Mouse (Mus musculus) intestine, embryonic 14.5 days (tissue): Measurements from ENCODE around the gene Olfr623. TPM values are rescaled to one million over a fixed set of nuclear protein-coding genes. Genes with fewer than 3 reads are reported as not detected.

Source experiments
- ATAC-seq: fragments of 200-750 bp; cut with Nextera tagmentation; replicated peaks from 2 replicates; pipeline ENCODE4 v1.8.0; 2017; ENCODE audit warnings: low read depth, moderate number of reproducible peaks, moderate TSS enrichment, moderate library complexity; ENCODE audit not compliant: low FRiP score, low TSS enrichment
- DNase-seq: peaks from one replicate; pipeline ENCODE4 v3.0.0-alpha.2; 2018; ENCODE audit warnings: low spot score
- H3K27ac ChIP-seq: fragments of 300-500 bp; sonication (generic); 2 replicates; pipeline ENCODE4 v1.5.1; 2014; ENCODE audit warnings: low read depth, mild to moderate bottlenecking, control low read depth
- H3K27me3 ChIP-seq: fragments of 300-500 bp; sonication (generic); replicated peaks from 2 replicates; pipeline ENCODE4 v1.6.1; 2014; ENCODE audit warnings: low read length, control low read depth; ENCODE audit not compliant: control insufficient read depth, insufficient read depth
- H3K36me3 ChIP-seq: fragments of 300-500 bp; sonication (generic); 2 replicates; pipeline ENCODE4 v1.6.1; 2014; ENCODE audit warnings: low read length, control low read depth; ENCODE audit not compliant: control insufficient read depth, insufficient read depth
- H3K4me1 ChIP-seq: fragments of 300-500 bp; sonication (generic); replicated peaks from 2 replicates; pipeline ENCODE4 v1.6.1; 2014; ENCODE audit warnings: low read length, control low read depth, mixed read lengths; ENCODE audit not compliant: control insufficient read depth, insufficient read depth
- H3K4me2 ChIP-seq: fragments of 300-500 bp; sonication (generic); 2 replicates; pipeline ENCODE4 v1.6.1; 2014; ENCODE audit warnings: low read length
- H3K4me3 ChIP-seq: fragments of 300-500 bp; sonication (generic); 2 replicates; pipeline ENCODE4 v1.5.1; 2014; ENCODE audit warnings: low read depth, low read length, control low read depth, mixed read lengths
- H3K9ac ChIP-seq: fragments of 300-500 bp; sonication (generic); 2 replicates; pipeline ENCODE4 v1.6.1; 2014; ENCODE audit warnings: mild to moderate bottlenecking, low read length
- H3K9me3 ChIP-seq: fragments of 300-500 bp; sonication (generic); 2 replicates; pipeline ENCODE4 v1.6.1; 2016; ENCODE audit warnings: low read length, control low read depth; ENCODE audit not compliant: control insufficient read depth
- WGBS: fragments of 180-500 bp; shearing (Covaris S2); extraction: QIAGEN DNeasy Blood & Tissue Kit; methylation state at CpG from one replicate; pipeline ENCODE4 v1.1.7; 2014; 5-methylcytosine and 5-hydroxymethylcytosine counted together
- polyA plus RNA-seq: library from polyadenylated mRNA; unstranded; fragments of >200 nt; fragmentation: Nextera tagmentation; extraction: Ambion mirVana; gene quantifications from 2 replicates; pipeline ENCODE4 v1.2.1, GENCODE M21; 2014

Gene Olfr623
- not detected in 2 replicates for polyA plus RNA-seq

DNA sequence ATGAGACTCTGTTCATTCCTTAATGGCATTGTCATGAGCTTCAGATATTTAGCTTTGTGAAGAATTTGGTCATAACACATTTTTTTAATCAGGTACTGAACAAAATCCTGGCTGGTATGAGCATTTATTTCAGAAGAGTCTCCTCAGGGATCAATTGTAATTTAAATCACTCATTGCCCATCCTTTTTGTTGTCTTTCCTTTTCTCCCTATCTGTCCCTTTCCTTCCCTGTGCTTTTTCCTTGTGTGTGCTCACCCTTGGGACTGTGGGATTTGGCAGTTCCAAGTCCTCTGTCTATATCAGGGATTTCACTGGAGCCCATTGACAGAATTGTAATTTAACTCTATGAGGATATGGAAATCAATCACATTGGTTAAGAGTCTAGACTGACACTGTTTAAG is at the start of gene Olfr623:
Gene Olfr623 (minus strand): TSS at position 101 of the 400 bp plus-strand sequence.
- H3K27ac ChIP-seq: no peak within 1 kb of the TSS
- no peaks in the 10 kb centered on the region for H3K27me3 ChIP-seq
- DNase-seq: no peak
- ATAC-seq: no peak
- H3K4me1 ChIP-seq: no peaks in the 10 kb centered on the region
- no peak within 1 kb of the TSS for H3K4me2 ChIP-seq
- no peaks in the 10 kb centered on the region for H3K36me3 ChIP-seq
- no peaks in the 10 kb centered on the region for H3K9me3 ChIP-seq
- H3K9ac ChIP-seq: no peak within 1 kb of the TSS
- H3K4me3 ChIP-seq: no peak within 1 kb of the TSS

DNA sequence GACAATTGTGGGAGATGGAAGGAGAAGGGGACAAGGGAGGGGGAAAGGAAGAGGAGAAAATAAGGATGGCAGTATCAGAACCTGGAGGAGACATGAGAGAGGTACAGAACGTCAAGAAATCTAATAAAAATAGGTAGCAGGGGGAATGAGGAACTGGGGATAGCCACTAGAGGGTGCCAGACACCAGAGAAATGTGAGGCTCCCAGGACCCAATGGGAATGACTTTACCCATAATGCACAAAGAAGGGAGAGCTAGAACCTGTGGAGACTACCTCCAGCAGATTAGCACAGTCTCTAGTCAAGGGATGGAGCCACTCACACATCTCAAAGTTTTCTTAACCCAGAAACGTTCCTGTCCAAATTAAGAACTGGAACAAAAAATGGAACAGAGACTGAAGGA is 48.5 kb upstream of the Olfr623 start:
- no peaks in the 10 kb centered on the region for H3K27me3 ChIP-seq
- no peak overlapping the region for H3K4me3 ChIP-seq
- DNase-seq: no peak
- H3K4me2 ChIP-seq: no peak overlapping the region
- no peak overlapping the region for H3K27ac ChIP-seq
- H3K9me3 ChIP-seq: no peaks in the 10 kb centered on the region
- WGBS: 44% methylated on average over 2 of the region's 2 CpGs
- H3K9ac ChIP-seq: no peak overlapping the region
- H3K36me3 ChIP-seq: no peaks in the 10 kb centered on the region
- H3K4me1 ChIP-seq: no peaks in the 10 kb centered on the region
- no peak for ATAC-seq

DNA sequence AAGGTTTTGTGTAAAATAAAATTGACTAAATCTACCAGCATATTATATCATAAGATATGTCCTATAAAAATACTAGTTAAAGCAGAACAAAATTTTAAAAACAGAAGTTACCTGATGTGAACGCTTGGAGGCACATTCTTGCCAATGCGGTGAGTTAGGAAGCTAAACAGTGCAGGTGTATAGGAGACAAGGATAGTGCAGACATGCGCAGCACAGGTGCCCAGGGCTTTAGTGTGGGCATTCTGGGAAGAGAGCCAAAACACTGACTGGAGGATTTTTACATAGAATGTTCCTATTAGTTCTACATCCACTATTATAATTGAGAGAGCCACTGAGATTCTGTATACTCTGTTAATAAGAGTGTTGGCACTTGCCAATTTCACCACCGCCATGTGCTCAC is 36.0 kb upstream of the Olfr623 start:
- Histone ChIP-seq H3K36me3 (no peaks in the 10 kb centered on the region), H3K27ac (no peak overlapping the region), H3K27me3 (no peaks in the 10 kb centered on the region), H3K4me3 (no peak overlapping the region), H3K9me3 (no peaks in the 10 kb centered on the region), H3K4me2 (no peak overlapping the region), H3K9ac (no peak overlapping the region), H3K4me1 (no peaks in the 10 kb centered on the region)
- WGBS: 87% methylated on average over 4 of the region's 4 CpGs
- DNase-seq: no peak
- ATAC-seq: no peak

DNA sequence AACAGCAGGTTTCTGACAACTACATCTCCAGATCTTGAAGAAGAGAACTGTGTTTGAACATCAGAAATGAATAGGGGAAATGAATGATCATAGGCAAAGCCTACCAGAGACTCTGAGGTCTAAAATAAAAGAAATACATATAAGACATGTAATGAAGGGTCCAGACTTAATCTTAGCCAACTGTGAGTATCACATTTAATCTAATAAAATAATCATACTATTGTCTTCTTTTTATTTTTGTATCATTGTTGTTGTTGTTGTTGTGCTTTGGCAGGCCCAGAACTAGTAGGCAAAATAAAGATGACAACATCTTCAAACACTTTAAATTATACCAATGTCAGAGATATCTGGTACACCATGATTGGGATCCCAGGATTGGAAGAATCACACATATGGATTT is 18.9 kb upstream of the Olfr623 start, which contains the start of gene Olfr625-ps1:
Gene Olfr625-ps1 (plus strand): TSS at position 301 of the 400 bp plus-strand sequence.
- H3K27me3 ChIP-seq: no peaks in the 10 kb centered on the region
- no peaks in the 10 kb centered on the region for H3K4me1 ChIP-seq
- no peak within 1 kb of the TSS for H3K4me2 ChIP-seq
- H3K9ac ChIP-seq: no peak within 1 kb of the TSS
- H3K36me3 ChIP-seq: no peaks in the 10 kb centered on the region
- H3K4me3 ChIP-seq: no peak within 1 kb of the TSS
- H3K9me3 ChIP-seq: no peaks in the 10 kb centered on the region
- ATAC-seq (no peak), DNase-seq (no peak)
- H3K27ac ChIP-seq: no peak within 1 kb of the TSS

DNA sequence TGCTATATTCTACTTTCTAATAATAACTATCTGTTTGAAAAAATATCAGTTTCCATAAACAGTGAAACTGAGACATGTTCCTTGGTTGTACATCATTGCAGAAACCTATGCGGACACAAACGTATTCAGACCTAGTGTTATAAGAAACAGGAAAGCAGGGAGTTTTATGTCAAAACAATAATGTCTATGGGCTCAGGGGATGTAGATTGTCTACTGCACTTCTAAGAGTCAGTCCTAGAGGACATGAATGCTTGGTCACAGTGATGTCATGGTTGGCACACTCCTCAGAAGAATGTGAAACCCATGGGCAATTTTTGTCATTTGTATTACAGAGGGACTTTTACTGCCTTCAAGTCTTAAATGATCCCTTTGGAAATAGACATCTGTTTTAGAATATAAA is 7.6 kb upstream of the Olfr623 start, which contains the start of gene Olfr624:
Gene Olfr624 (minus strand): TSS at position 101 of the 400 bp plus-strand sequence.
- 84% methylated on average over 2 of the region's 2 CpGs for WGBS
- ATAC-seq (no peak), DNase-seq (no peak)
- Histone ChIP-seq H3K9ac (no peak within 1 kb of the TSS), H3K4me2 (no peak within 1 kb of the TSS), H3K36me3 (no peaks in the 10 kb centered on the region), H3K4me3 (no peak within 1 kb of the TSS), H3K27me3 (no peaks in the 10 kb centered on the region), H3K4me1 (no peaks in the 10 kb centered on the region), H3K9me3 (no peaks in the 10 kb centered on the region), H3K27ac (no peak within 1 kb of the TSS)

DNA sequence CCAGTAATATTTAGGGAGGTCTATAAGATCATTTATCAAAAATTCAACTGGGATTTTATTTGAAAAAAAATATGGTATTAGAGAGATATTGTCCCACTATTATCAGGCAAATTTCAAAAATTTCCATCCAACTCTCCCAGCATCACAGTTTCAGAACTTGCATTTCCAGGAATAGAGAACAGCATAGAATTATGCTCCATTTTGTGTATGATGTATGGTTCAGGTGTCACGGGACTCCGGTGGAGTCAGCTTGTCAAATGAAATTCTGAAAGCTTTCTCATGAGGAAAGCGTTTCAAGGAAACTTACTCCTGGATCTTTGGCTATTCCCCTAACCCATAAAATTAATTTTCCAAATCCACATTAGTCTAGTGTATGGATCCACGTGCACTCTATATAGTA is 19.4 kb downstream of the Olfr623 start:
- WGBS: 69% methylated on average over 4 of the region's 4 CpGs
- ATAC-seq: no peak

DNA sequence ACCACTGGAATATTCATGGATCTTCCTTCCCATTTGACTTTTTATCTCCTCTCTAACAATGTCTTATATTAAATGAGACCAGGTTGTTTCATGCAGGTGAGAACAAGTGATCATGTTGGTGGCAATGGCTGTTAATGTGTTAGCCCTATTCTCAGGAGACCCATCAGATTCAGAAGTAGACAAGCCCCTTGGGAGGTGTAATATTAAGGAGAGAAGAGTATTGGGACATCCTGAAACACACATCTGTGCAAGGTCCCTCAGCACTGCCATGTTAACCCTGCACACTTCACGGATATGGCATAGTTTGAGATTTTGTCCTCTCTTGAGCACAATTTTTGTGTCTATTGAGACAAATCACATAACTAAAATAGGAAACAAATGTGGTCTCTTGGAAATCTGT is 20.9 kb downstream of the Olfr623 start, which contains the start of gene Olfr622:
Gene Olfr622 (minus strand): TSS at position 101 of the 400 bp plus-strand sequence.
- WGBS: 86% methylated on average over 1 of the region's 1 CpGs
- H3K9me3 ChIP-seq: no peaks in the 10 kb centered on the region
- no peaks in the 10 kb centered on the region for H3K27me3 ChIP-seq
- H3K4me2 ChIP-seq: no peak within 1 kb of the TSS
- no peak within 1 kb of the TSS for H3K9ac ChIP-seq
- DNase-seq: no peak
- no peak within 1 kb of the TSS for H3K4me3 ChIP-seq
- no peaks in the 10 kb centered on the region for H3K4me1 ChIP-seq
- ATAC-seq: no peak
- no peak within 1 kb of the TSS for H3K27ac ChIP-seq
- H3K36me3 ChIP-seq: no peaks in the 10 kb centered on the region

More for the DNA sequence above, 19.4 kb downstream of the Olfr623 start:
- Histone ChIP-seq H3K27me3 (no peaks in the 10 kb centered on the region), H3K4me1 (no peaks in the 10 kb centered on the region), H3K9ac (no peak overlapping the region), H3K9me3 (no peaks in the 10 kb centered on the region), H3K27ac (no peak overlapping the region), H3K4me2 (no peak overlapping the region), H3K36me3 (no peaks in the 10 kb centered on the region), H3K4me3 (no peak overlapping the region)
- no peak for DNase-seq

DNA sequence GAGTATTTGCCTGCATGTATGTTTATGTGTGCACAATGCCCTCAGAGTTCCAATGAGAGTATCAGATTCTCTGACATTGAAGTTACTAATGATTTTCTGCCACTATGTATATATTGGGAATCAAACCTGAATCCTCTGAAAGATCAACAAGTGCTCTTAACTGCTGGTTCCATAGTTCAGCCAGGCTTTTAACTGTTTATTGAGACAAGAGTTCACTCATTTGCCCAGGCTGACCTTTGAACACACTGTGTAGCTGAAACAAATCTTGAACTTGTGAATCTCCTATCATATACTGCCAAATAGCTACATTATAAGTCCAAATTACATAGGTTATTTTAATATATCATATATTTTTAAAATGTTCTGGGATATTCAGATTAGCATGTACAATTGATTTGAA is 26.7 kb downstream of the Olfr623 start:
- no peak overlapping the region for H3K27ac ChIP-seq
- no peak for ATAC-seq
- no peak overlapping the region for H3K9ac ChIP-seq
- no peaks in the 10 kb centered on the region for H3K9me3 ChIP-seq
- DNase-seq: no peak
- no peak overlapping the region for H3K4me3 ChIP-seq
- no peaks in the 10 kb centered on the region for H3K27me3 ChIP-seq
- H3K4me2 ChIP-seq: no peak overlapping the region
- no peaks in the 10 kb centered on the region for H3K4me1 ChIP-seq
- H3K36me3 ChIP-seq: no peaks in the 10 kb centered on the region

DNA sequence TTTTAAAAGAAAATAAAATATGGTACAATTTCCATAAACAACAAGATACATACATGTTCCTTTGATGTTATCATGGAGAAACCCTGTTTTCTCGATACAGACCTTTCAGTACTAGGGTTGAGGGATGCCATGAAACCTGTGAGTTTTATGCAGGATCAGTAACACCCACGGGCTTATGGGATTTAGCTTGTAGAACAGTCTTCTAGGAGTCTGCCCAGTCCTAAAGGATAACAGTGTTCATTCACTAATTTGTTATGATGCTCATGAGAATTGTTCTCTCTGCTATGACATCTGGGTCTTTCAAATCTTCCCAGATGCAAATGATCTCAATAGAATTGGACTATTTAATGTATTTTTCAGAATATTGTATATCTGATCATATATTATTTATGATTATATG is 51.1 kb downstream of the Olfr623 start, which contains the start of gene Olfr620:
Gene Olfr620 (minus strand): TSS at position 101 of the 400 bp plus-strand sequence.
- no peak for ATAC-seq
- WGBS: 80% methylated on average over 2 of the region's 2 CpGs

More for the DNA sequence above, 51.1 kb downstream of the Olfr623 start, which contains the start of gene Olfr620:
- no peaks in the 10 kb centered on the region for H3K27me3 ChIP-seq
- H3K27ac ChIP-seq: no peak within 1 kb of the TSS
- DNase-seq: no peak
- no peaks in the 10 kb centered on the region for H3K36me3 ChIP-seq
- no peaks in the 10 kb centered on the region for H3K4me1 ChIP-seq
- H3K9ac ChIP-seq: no peak within 1 kb of the TSS
- H3K9me3 ChIP-seq: no peaks in the 10 kb centered on the region
- H3K4me2 ChIP-seq: no peak within 1 kb of the TSS
- no peak within 1 kb of the TSS for H3K4me3 ChIP-seq
